Mouse (Mus musculus): Measurements from ENCODE around the gene Ndufb10. TPM values are rescaled to one million over a fixed set of nuclear protein-coding genes. Genes with fewer than 3 reads are reported as not detected.
"Not testable (repeated sequence)": the region's sequence is repeated elsewhere in the genome, so short reads cannot be mapped to it uniquely, and the experiment has no call there.

Ndufb10 gene
- polyA plus RNA-seq, 1 experiment from 2014 or later: 195 TPM

- H3K4me1 ChIP-seq: peaks cover 46% of the 10 kb centered on the region
- under 1% methylated on average over 61 of the region's 61 CpGs for whole genome bisulfite sequencing
- H3K27me3 ChIP-seq: no peaks in the 10 kb centered on the region
- ATAC-seq (ENCODE audit: low FRiP score): peak; percentile 98
- peaks cover 38% of the 10 kb centered on the region for H3K36me3 ChIP-seq (replicated peaks)
- H3K27ac ChIP-seq: peak overlapping the region; percentile 90
- H3K9me3 ChIP-seq: no peaks in the 10 kb centered on the region
- peak overlapping the region; percentile 87 for H3K4me3 ChIP-seq (replicated peaks)
- peak overlapping the region; percentile 84 for H3K4me2 ChIP-seq
- H3K9ac ChIP-seq: peak overlapping the region; percentile 89
These were observed 4.6 kb downstream of the Ndufb10 start for GRCm38 (mm10) chr17:24719494-24720222.

GRCm38 (mm10) chr17:24718938-24719337 lies 5.3 kb downstream of the Ndufb10 start:
- not testable (repeated sequence) for ATAC-seq (ENCODE audit: low FRiP score); H3K9me3 ChIP-seq; H3K27ac ChIP-seq; H3K27me3 ChIP-seq
- WGBS: 72% methylated on average over 5 of the region's 5 CpGs
- H3K4me2 ChIP-seq: peak overlapping the region; percentile 70
- peak overlapping the region; percentile 89 for H3K9ac ChIP-seq
- peak overlapping the region; percentile 87 for H3K4me3 ChIP-seq (replicated peaks)
- peaks cover 38% of the 10 kb centered on the region for H3K36me3 ChIP-seq (replicated peaks)
- H3K4me1 ChIP-seq: peaks cover 43% of the 10 kb centered on the region

DNA sequence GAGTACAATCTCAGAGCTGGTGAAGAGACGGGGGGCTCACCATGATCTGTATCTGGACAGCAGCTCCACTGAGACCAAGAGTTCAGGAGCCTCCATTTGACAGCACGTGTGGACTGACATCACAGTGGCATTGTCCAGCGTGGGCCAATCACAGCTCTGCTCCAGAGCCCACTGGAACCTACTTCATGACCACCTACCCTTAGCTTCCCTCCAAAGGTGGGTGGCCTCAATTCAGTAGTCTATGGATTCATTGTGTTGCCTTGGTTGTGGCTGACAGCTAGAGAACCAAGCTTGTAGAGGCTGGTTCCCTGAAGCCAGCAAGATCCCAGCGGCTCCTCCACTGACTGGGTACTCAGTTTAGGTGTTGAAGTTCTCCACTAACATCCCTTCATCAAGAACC lies 6.3 kb downstream of the Ndufb10 start, which contains the start of the genes Rnf151 and Rps2:
Gene Rnf151, minus strand, starts transcription at position 121 of the 400 bp plus-strand sequence.
Gene Rps2, plus strand, starts transcription at position 174 of the 400 bp plus-strand sequence.
- H3K9ac ChIP-seq: peak within 1 kb of the TSS; percentile 89; the same call in 1 of the 2 replicates
- no peaks in the 10 kb centered on the region for H3K27me3 ChIP-seq
- no peak within 1 kb of the TSS for H3K27ac ChIP-seq
- WGBS: 81% methylated on average over 4 of the region's 4 CpGs
- H3K4me2 ChIP-seq: peak within 1 kb of the TSS; percentile 70
- peak within 1 kb of the TSS; percentile 87 for H3K4me3 ChIP-seq (replicated peaks)
- H3K9me3 ChIP-seq: no peaks in the 10 kb centered on the region
- H3K36me3 ChIP-seq (replicated peaks): peaks cover 38% of the 10 kb centered on the region
- H3K4me1 ChIP-seq: peaks cover 34% of the 10 kb centered on the region
- ATAC-seq (ENCODE audit: low FRiP score): no peak

GRCm38 (mm10) chr17:24716166-24716682 lies 8.1 kb downstream of the Ndufb10 start:
- ATAC-seq (ENCODE audit: low FRiP score): no peak
- no peaks in the 10 kb centered on the region for H3K27me3 ChIP-seq
- H3K4me1 ChIP-seq: peaks cover 17% of the 10 kb centered on the region
- no peaks in the 10 kb centered on the region for H3K9me3 ChIP-seq
- no peak overlapping the region for H3K27ac ChIP-seq
- no peak overlapping the region for H3K4me3 ChIP-seq (replicated peaks)
- 98% methylated on average over 15 of the region's 15 CpGs for WGBS
- H3K9ac ChIP-seq: no peak overlapping the region
- H3K36me3 ChIP-seq (replicated peaks): peaks cover 24% of the 10 kb centered on the region
- no peak overlapping the region for H3K4me2 ChIP-seq

GRCm38 (mm10) chr17:24715556-24715955 lies 8.7 kb downstream of the Ndufb10 start:
- no peak overlapping the region for H3K4me2 ChIP-seq
- WGBS: 43% methylated on average over 6 of the region's 6 CpGs
- no peak overlapping the region for H3K27ac ChIP-seq
- no peaks in the 10 kb centered on the region for H3K27me3 ChIP-seq
- no peak overlapping the region for H3K9ac ChIP-seq
- no peak for ATAC-seq (ENCODE audit: low FRiP score)
- H3K36me3 ChIP-seq (replicated peaks): peaks cover 22% of the 10 kb centered on the region
- H3K4me1 ChIP-seq: peaks cover 13% of the 10 kb centered on the region
- no peak overlapping the region for H3K4me3 ChIP-seq (replicated peaks)
- H3K9me3 ChIP-seq: no peaks in the 10 kb centered on the region

- Histone ChIP-seq H3K27me3 (no peaks in the 10 kb centered on the region), H3K4me3 (replicated peaks) (no peak overlapping the region), H3K9me3 (no peaks in the 10 kb centered on the region), H3K27ac (no peak overlapping the region), H3K36me3 (replicated peaks) (peaks cover 19% of the 10 kb centered on the region), H3K4me1 (peaks cover 17% of the 10 kb centered on the region), H3K9ac (no peak overlapping the region), H3K4me2 (no peak overlapping the region; the same call in 1 of the 2 replicates)
- 33% methylated on average over 2 of the region's 2 CpGs for WGBS
- ATAC-seq (ENCODE audit: low FRiP score): no peak
These were observed 15.6 kb downstream of the Ndufb10 start for GRCm38 (mm10) chr17:24708646-24709045.

GRCm38 (mm10) chr17:24707801-24708425 lies 16.4 kb downstream of the Ndufb10 start:
- no peaks in the 10 kb centered on the region for H3K9me3 ChIP-seq
- H3K27me3 ChIP-seq: no peaks in the 10 kb centered on the region
- 5% methylated on average over 24 of the region's 24 CpGs for WGBS
- peak overlapping the region; percentile 82 for H3K27ac ChIP-seq
- peaks cover 17% of the 10 kb centered on the region for H3K4me1 ChIP-seq
- peak overlapping the region; percentile 81 for H3K4me3 ChIP-seq (replicated peaks)
- H3K4me2 ChIP-seq: peak overlapping the region; percentile 87
- peaks cover 25% of the 10 kb centered on the region for H3K36me3 ChIP-seq (replicated peaks)
- peak overlapping the region; percentile 75 for H3K9ac ChIP-seq
- peak; percentile 66 for ATAC-seq (ENCODE audit: low FRiP score)

DNA sequence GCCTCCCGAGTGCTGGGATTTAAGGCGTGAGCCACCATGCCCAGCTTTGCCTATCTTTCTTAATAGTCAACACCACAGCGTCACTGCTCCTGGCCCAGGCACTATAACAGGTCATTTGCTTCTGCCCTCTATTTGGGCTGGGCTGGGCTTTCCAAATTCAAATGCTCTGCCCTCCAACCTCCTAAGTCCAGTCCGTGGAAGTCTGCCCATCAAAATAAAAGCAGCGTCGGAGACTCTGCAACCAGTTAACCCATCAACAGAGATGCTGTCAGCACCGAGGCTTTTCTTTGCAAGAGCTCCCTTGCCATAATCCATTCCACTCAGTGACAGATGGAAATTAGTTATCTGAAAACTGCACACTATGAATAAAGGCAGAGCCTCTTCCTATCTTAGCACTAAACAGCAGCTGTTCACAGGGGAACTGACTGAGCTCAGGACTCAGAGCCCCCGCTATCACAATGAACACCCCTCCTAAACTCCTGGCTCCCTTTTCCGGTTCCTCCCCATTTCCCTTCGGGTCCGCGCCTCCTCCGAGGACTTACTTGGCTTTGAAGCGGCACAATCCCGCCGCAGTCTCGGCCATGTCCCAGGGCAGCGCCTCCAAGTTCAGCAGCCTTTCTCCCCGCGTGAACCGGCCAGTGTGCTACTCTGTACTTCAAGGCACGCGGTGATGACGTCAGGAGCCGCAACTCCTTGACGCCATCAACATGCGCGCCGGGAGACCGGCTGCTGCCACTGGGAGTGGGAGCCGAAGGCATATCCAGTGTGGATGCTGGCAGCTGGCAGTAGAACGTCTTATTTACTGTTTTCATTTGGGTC lies 17.1 kb downstream of the Ndufb10 start, which contains the start of gene Tbl3:
Gene Tbl3, minus strand, starts transcription at position 679 of the 819 bp plus-strand sequence.
- H3K27me3 ChIP-seq: no peaks in the 10 kb centered on the region
- H3K4me2 ChIP-seq: peak within 1 kb of the TSS; percentile 87
- peak; percentile 90 for ATAC-seq (ENCODE audit: low FRiP score)
- H3K9me3 ChIP-seq: no peaks in the 10 kb centered on the region
- H3K36me3 ChIP-seq (replicated peaks): peaks cover 31% of the 10 kb centered on the region
- 4% methylated on average over 32 of the region's 32 CpGs for WGBS
- H3K4me3 ChIP-seq (replicated peaks): peak within 1 kb of the TSS; percentile 81
- peak within 1 kb of the TSS; percentile 82 for H3K27ac ChIP-seq
- peaks cover 17% of the 10 kb centered on the region for H3K4me1 ChIP-seq
- peak within 1 kb of the TSS; percentile 75 for H3K9ac ChIP-seq

DNA sequence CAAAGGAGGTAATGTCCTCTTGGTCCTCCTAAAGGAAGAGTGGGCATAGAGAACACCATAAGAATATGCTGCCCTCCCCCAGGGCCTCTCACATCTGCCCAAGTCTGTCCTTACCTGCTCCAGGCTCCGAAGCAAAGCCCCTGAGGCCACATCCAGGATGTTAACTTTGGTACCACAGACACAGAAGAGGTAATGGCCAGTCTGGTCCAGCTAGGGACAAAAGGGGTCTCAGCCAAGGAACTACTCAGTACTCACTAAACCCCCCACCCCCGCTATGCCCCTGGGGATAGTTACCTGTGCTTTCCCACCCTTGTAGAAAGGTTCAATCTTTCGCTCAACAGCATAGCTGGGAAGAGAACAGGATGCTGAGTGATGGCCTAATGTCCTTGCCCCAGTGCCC lies 18.5 kb downstream of the Ndufb10 start:
- H3K9ac ChIP-seq: 0 out of 2 replicates have a peak overlapping the region, but pooled peaks have one; percentile 12
- H3K4me1 ChIP-seq: peaks cover 17% of the 10 kb centered on the region
- no peak overlapping the region for H3K27ac ChIP-seq
- WGBS: 95% methylated on average over 3 of the region's 3 CpGs
- no peaks in the 10 kb centered on the region for H3K27me3 ChIP-seq
- no peaks in the 10 kb centered on the region for H3K9me3 ChIP-seq
- peaks cover 45% of the 10 kb centered on the region for H3K36me3 ChIP-seq (replicated peaks)
- peak overlapping the region; percentile 81; the same call in 1 of the 2 replicates for H3K4me3 ChIP-seq (replicated peaks)
- no peak for ATAC-seq (ENCODE audit: low FRiP score)
- peak overlapping the region; percentile 87; the same call in 1 of the 2 replicates for H3K4me2 ChIP-seq

- Histone ChIP-seq H3K27me3 (no peaks in the 10 kb centered on the region; the same call in 1 of the 2 replicates), H3K9ac (no peak overlapping the region), H3K36me3 (replicated peaks) (peaks cover 60% of the 10 kb centered on the region), H3K4me2 (no peak overlapping the region), H3K27ac (no peak overlapping the region), H3K9me3 (no peaks in the 10 kb centered on the region), H3K4me1 (peaks cover 24% of the 10 kb centered on the region), H3K4me3 (replicated peaks) (no peak overlapping the region)
- WGBS: 92% methylated on average over 9 of the region's 9 CpGs
- no peak for ATAC-seq (ENCODE audit: low FRiP score)
These were observed 23.0 kb downstream of the Ndufb10 start for GRCm38 (mm10) chr17:24701251-24701650.

- H3K27me3 ChIP-seq: no peaks in the 10 kb centered on the region; the same call in 1 of the 2 replicates
- 72% methylated on average over 2 of the region's 2 CpGs for WGBS
- H3K27ac ChIP-seq: no peak overlapping the region
- ATAC-seq (ENCODE audit: low FRiP score): no peak
- no peak overlapping the region for H3K4me3 ChIP-seq (replicated peaks)
- H3K4me1 ChIP-seq: peaks cover 29% of the 10 kb centered on the region
- no peaks in the 10 kb centered on the region for H3K9me3 ChIP-seq
- H3K36me3 ChIP-seq (replicated peaks): peaks cover 49% of the 10 kb centered on the region
- H3K9ac ChIP-seq: no peak overlapping the region
- H3K4me2 ChIP-seq: no peak overlapping the region
These were observed 24.8 kb downstream of the Ndufb10 start for GRCm38 (mm10) chr17:24699473-24699872.

All from forebrain, embryonic 12.5 days (tissue).